Mouse (Mus musculus): ENCODE data around the gene Gucy2e.

- no peak for TF ChIP-seq CTCF (IDR thresholded peaks at IDR 0.05; ENCODE audit: low read depth)
- TF ChIP-seq EP300 (IDR thresholded peaks at IDR 0.05; ENCODE audit: low read depth) = no peak
Measured at GRCm38 (mm10) chr11:69277267-69277666, 40.4 kb upstream of the Gucy2e start.

Data from heart, postnatal 0 days (tissue).